Mouse (Mus musculus) B cell, adult 62 days (primary cell): ENCODE results near the gene Spz1. TPM values are rescaled to one million over a fixed set of nuclear protein-coding genes. Genes with fewer than 3 reads are reported as not detected.

Source experiments
- total RNA-seq: library from RNA; stranded (reverse); gene quantifications from 4 replicates; pipeline ENCODE4 v1.2.4, GENCODE M21; 2023

Gene Spz1
- not detected in 4 replicates for total RNA-seq

GRCm38 (mm10) chr13:92576072-92576471, at the start of gene Spz1:
Gene Spz1, minus strand, starts transcription at chr13:92576172.

GRCm38 (mm10) chr13:92610311-92611221, 34.6 kb upstream of the Spz1 start, which contains the start of gene Serinc5:
Gene Serinc5, plus strand, starts transcription at chr13:92611091.

GRCm38 (mm10) chr13:92530721-92531211, 45.2 kb downstream of the Spz1 start, which contains the start of gene Zfyve16:
Gene Zfyve16, minus strand, starts transcription at chr13:92530868.

Other genes starting within 250 kb of the Spz1 start
- 1.3 to 2.2 TPM (median 1.6 TPM) in 4 replicates for gene Dhfr, start 221.4 kb downstream of the Spz1 start, total RNA-seq
- gene Msh3, start 221.2 kb downstream of the Spz1 start, total RNA-seq = 40.6 to 45.8 TPM (median 43.1 TPM) in 4 replicates
- not detected in 4 replicates for gene Ankrd34b, start 150.3 kb downstream of the Spz1 start, total RNA-seq
- gene Fam151b, start 92.2 kb downstream of the Spz1 start, total RNA-seq = 1.9 to 2.2 TPM (median 2.1 TPM) in 4 replicates
- 16.4 to 26.8 TPM (median 22.4 TPM) in 4 replicates for gene Zfyve16, start 45.3 kb downstream of the Spz1 start, total RNA-seq
- 36.1 to 41.3 TPM (median 36.5 TPM) in 4 replicates for gene Serinc5, start 34.9 kb upstream of the Spz1 start, total RNA-seq
- gene Thbs4, start 218.6 kb upstream of the Spz1 start, total RNA-seq = not detected in 4 replicates